ENCODE assay signal across 14 mouse cellular contexts in genomic region chr14:118232381-118232970, GRCm38 (mm10). TPM values are rescaled to one million over a fixed set of nuclear protein-coding genes. Genes with fewer than 3 reads are reported as not detected.
A peak's percentile ranks its signal among the peaks of the same experiment; 100 is the strongest.
DNase-seq lines count a peak whose midpoint lies in the region; ATAC-seq lines count a peak whose summit lies in the region.
"Had no signal": no experiment of that assay in that cellular context is flagged by ENCODE, and none has a peak within 500 bp of the region (broad histone marks: within the 10 kb centered on the region; RNA-seq: fewer than 3 reads in every experiment).

No protein-coding gene starts in this region.

- no peaks in the 10 kb centered on the region for H3K9me3 ChIP-seq in heart, embryonic 10.5 days
- no peaks in the 10 kb centered on the region for H3K9me3 ChIP-seq in embryonic facial prominence, embryonic 11.5 days (replicated peaks; ENCODE audit: control insufficient read depth, low read length)
- H3K9me3 ChIP-seq in hindbrain, embryonic 13.5 days = no peaks in the 10 kb centered on the region
- no peaks in the 10 kb centered on the region for H3K9me3 ChIP-seq in neural tube, embryonic 11.5 days (ENCODE audit: control insufficient read depth, low read length)
- H3K9me3 ChIP-seq: lung, embryonic 15.5 days had no signal

- peaks cover 30% of the 10 kb centered on the region for H3K4me1 ChIP-seq in heart, embryonic 10.5 days
- H3K4me1 ChIP-seq in embryonic facial prominence, embryonic 11.5 days (ENCODE audit: control insufficient read depth, insufficient read depth, low read length) = peaks cover 17% of the 10 kb centered on the region
- peaks cover 61% of the 10 kb centered on the region for H3K4me1 ChIP-seq in hindbrain, embryonic 13.5 days (replicated peaks)
- H3K4me1 ChIP-seq in neural tube, embryonic 11.5 days (ENCODE audit: control insufficient read depth, insufficient read depth, low read length) = peaks cover 19% of the 10 kb centered on the region

- no peak for ATAC-seq in embryonic facial prominence, embryonic 11.5 days (replicated peaks; ENCODE audit: insufficient number of reproducible peaks, low FRiP score, low TSS enrichment, low read depth)
- no peak for ATAC-seq in hindbrain, embryonic 13.5 days (ENCODE audit: low FRiP score)
- ATAC-seq in neural tube, embryonic 11.5 days (ENCODE audit: insufficient read depth, low FRiP score, low TSS enrichment) = no peak

- no peak overlapping the region for H3K9ac ChIP-seq in embryonic facial prominence, embryonic 11.5 days (replicated peaks; ENCODE audit: low read length)
- peak overlapping the region; percentile 43; the same call in 1 of the 2 replicates for H3K9ac ChIP-seq in hindbrain, embryonic 13.5 days
- no peak overlapping the region; the same call in 1 of the 2 replicates for H3K9ac ChIP-seq in neural tube, embryonic 11.5 days (ENCODE audit: low read length)
- H3K9ac ChIP-seq: lung, embryonic 15.5 days had no signal

- H3K4me2 ChIP-seq in embryonic facial prominence, embryonic 11.5 days (ENCODE audit: low read depth, low read length) = no peak overlapping the region
- peak overlapping the region; percentile 50 for H3K4me2 ChIP-seq in hindbrain, embryonic 13.5 days
- peak overlapping the region; percentile 36 for H3K4me2 ChIP-seq in neural tube, embryonic 11.5 days (ENCODE audit: low read depth)
- H3K4me2 ChIP-seq: lung, embryonic 15.5 days had no signal

- no peak overlapping the region for H3K4me3 ChIP-seq in heart, embryonic 10.5 days
- no peak overlapping the region for H3K4me3 ChIP-seq in embryonic facial prominence, embryonic 11.5 days (ENCODE audit: low read depth, low read length)
- H3K4me3 ChIP-seq in hindbrain, embryonic 13.5 days = peak overlapping the region; percentile 25
- peak overlapping the region; percentile 21 for H3K4me3 ChIP-seq in neural tube, embryonic 11.5 days (ENCODE audit: low read depth, low read length)

- DNase-seq in heart, embryonic 10.5 days (ENCODE audit: low spot score) = peak; percentile 72
- DNase-seq in heart, postnatal 4 days = no peak
- peak; percentile 34 for DNase-seq in embryonic facial prominence, embryonic 11.5 days (ENCODE audit: low spot score)
- peak; percentile 54 for DNase-seq in neural tube, embryonic 11.5 days (ENCODE audit: low spot score)
- no peak for DNase-seq in right cerebral cortex, postnatal 10 days (ENCODE audit: low spot score in 2 of 2)
- DNase-seq in urinary bladder, postnatal 25 days (ENCODE audit: low spot score) = no peak
- DNase-seq in cerebellum, adult 11-12 months = no peak
- DNase-seq: adrenal gland, adult 8-10 months; cerebellum, adult 9-11 months; thymus, postnatal 25 days had no signal

- no peak overlapping the region for H3K27ac ChIP-seq in heart, embryonic 10.5 days
- H3K27ac ChIP-seq in embryonic facial prominence, embryonic 11.5 days (replicated peaks; ENCODE audit: low read depth, low read length) = no peak overlapping the region
- H3K27ac ChIP-seq in hindbrain, embryonic 13.5 days = 0 out of 2 replicates have a peak overlapping the region, but pooled peaks have one; percentile 26
- 0 out of 2 replicates have a peak overlapping the region, but pooled peaks have one; percentile 14 for H3K27ac ChIP-seq in neural tube, embryonic 11.5 days (ENCODE audit: low read depth, low read length)
- H3K27ac ChIP-seq: lung, embryonic 15.5 days had no signal

- no peaks in the 10 kb centered on the region for H3K36me3 ChIP-seq in heart, embryonic 10.5 days
- H3K36me3 ChIP-seq in embryonic facial prominence, embryonic 11.5 days (replicated peaks; ENCODE audit: control insufficient read depth, insufficient read depth, low read depth, low read length) = no peaks in the 10 kb centered on the region
- no peaks in the 10 kb centered on the region for H3K36me3 ChIP-seq in hindbrain, embryonic 13.5 days
- no peaks in the 10 kb centered on the region for H3K36me3 ChIP-seq in neural tube, embryonic 11.5 days (ENCODE audit: control insufficient read depth, insufficient read depth, low read length)
- H3K36me3 ChIP-seq: lung, embryonic 15.5 days had no signal

- 3% methylated on average over 8 of the region's 8 CpGs for whole genome bisulfite sequencing in heart, embryonic 10.5 days
- WGBS in embryonic facial prominence, embryonic 11.5 days = under 1% methylated on average over 8 of the region's 8 CpGs
- under 1% methylated on average over 8 of the region's 8 CpGs for WGBS in hindbrain, embryonic 13.5 days
- WGBS in neural tube, embryonic 11.5 days = under 1% methylated on average over 8 of the region's 8 CpGs

- H3K27me3 ChIP-seq in heart, embryonic 10.5 days (ENCODE audit: insufficient read depth, poor library complexity, severe bottlenecking) = peaks cover 93% of the 10 kb centered on the region
- peaks cover 58% of the 10 kb centered on the region for H3K27me3 ChIP-seq in embryonic facial prominence, embryonic 11.5 days (ENCODE audit: control insufficient read depth, insufficient read depth, low read length)
- peaks cover 86% of the 10 kb centered on the region for H3K27me3 ChIP-seq in hindbrain, embryonic 13.5 days
- H3K27me3 ChIP-seq in neural tube, embryonic 11.5 days (ENCODE audit: control insufficient read depth, insufficient read depth, low read length) = peaks cover 68% of the 10 kb centered on the region

RNA-seq across cellular contexts. Expression of gene Sox21, which starts 4.4 kb away (rescaled TPM):
- 0.04 and 0.09 TPM in 2 replicates for polyA plus RNA-seq in heart, embryonic 10.5 days (2016; fragmentation: Nextera tagmentation; extraction: Ambion mirVana)
- not detected for total RNA-seq in heart, postnatal 4 days (2021)
- polyA plus RNA-seq in embryonic facial prominence, embryonic 11.5 days (2014; fragmentation: Nextera tagmentation; extraction: Ambion mirVana) = 2.7 and 5.0 TPM in 2 replicates
- 6.7 and 6.9 TPM in 2 replicates for polyA plus RNA-seq in hindbrain, embryonic 13.5 days (2015; fragmentation: Nextera tagmentation; extraction: Ambion mirVana)
- polyA plus RNA-seq in neural tube, embryonic 11.5 days (2014; fragmentation: Nextera tagmentation; extraction: Ambion mirVana) = 10.5 and 12.8 TPM in 2 replicates
- polyA plus RNA-seq: kidney, embryonic 16.5 days had no signal

RNA-seq across cellular contexts. Expression of gene Gm9376, which starts 34.3 kb away (rescaled TPM):
- polyA plus RNA-seq in heart, embryonic 10.5 days (2016; fragmentation: Nextera tagmentation; extraction: Ambion mirVana) = not detected in 2 replicates
- total RNA-seq in heart, postnatal 4 days (2021) = not detected
- not detected in 2 replicates for polyA plus RNA-seq in embryonic facial prominence, embryonic 11.5 days (2014; fragmentation: Nextera tagmentation; extraction: Ambion mirVana)
- not detected in 2 replicates for polyA plus RNA-seq in hindbrain, embryonic 13.5 days (2015; fragmentation: Nextera tagmentation; extraction: Ambion mirVana)
- not detected in 2 replicates for polyA plus RNA-seq in neural tube, embryonic 11.5 days (2014; fragmentation: Nextera tagmentation; extraction: Ambion mirVana)
- total RNA-seq: adrenal gland, adult 8-10 months; G1E had no signal
- polyA plus RNA-seq: G1E; kidney, embryonic 16.5 days; lung, embryonic 15.5 days had no signal

Comparison
In these comparisons a context has a peak if more than half of its experiments do, and no peak if none do; other contexts are left out.
1. DNase-seq: peak in heart, embryonic 10.5 days (single experiment), embryonic facial prominence, embryonic 11.5 days (single experiment) and neural tube, embryonic 11.5 days (single experiment); none in heart, postnatal 4 days (single experiment), right cerebral cortex, postnatal 10 days (0 of 2), urinary bladder, postnatal 25 days (single experiment) and cerebellum, adult 11-12 months (single experiment).
2. H3K27ac ChIP-seq: peak in hindbrain, embryonic 13.5 days (single experiment) and neural tube, embryonic 11.5 days (single experiment); none in heart, embryonic 10.5 days (single experiment) and embryonic facial prominence, embryonic 11.5 days (single experiment).
3. H3K4me3 ChIP-seq: peak in hindbrain, embryonic 13.5 days (single experiment) and neural tube, embryonic 11.5 days (single experiment); none in heart, embryonic 10.5 days (single experiment) and embryonic facial prominence, embryonic 11.5 days (single experiment).